Mouse (Mus musculus): ENCODE data around the gene Birc2. TPM values are rescaled to one million over a fixed set of nuclear protein-coding genes. Genes with fewer than 3 reads are reported as not detected.

Gene Birc2
- total RNA-seq, 2 experiments from 2014 or later = 31.1 to 34.3 TPM

DNA sequence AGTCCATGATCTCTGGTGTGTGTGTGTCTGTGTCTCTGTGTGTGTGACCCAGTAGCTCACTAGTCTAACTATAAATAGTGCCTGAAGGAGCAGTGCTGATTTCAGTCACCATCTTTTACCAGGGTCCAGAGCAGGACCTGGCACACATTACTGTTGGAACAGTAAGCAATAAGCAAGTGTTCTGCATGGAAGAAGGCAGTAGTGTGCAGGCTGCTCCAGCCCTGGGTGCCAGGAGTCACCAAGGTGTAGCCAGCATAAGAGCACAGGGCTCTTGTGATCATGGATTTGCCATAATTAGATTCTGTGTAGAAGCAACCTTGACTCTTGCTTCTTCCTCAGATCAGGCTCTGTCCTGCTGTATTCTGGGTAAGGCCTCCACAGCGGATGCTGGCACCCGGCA is 64.5 kb downstream of the Birc2 start:
- intact Hi-C loops (cut with DNase I) = no loop called here
- no peak for DNase-seq (ENCODE audit: low spot score in 2 of 2)

DNA sequence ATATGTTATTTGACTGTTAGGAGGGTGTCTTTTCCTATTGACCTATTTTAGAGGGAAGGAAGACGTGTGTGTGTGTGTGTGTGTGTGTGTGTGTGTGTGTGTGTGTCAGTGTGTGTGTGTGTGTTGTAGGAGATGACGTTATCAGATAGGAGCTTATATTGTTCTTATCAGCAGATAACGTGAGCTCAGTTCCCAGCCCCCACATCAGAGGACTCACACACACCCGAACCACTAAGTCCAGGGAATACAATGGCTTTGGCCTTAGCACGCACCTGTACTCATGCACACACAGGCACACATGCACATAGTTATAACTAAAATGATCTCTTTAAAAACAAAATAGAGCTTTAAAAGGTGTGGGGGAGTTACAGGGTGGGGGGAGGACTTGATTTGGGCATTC is 67.4 kb downstream of the Birc2 start:
- intact Hi-C loops (cut with DNase I) = no loop called here

GRCm38 (mm10) chr9:7769081-7769480 is 67.8 kb downstream of the Birc2 start:
- intact Hi-C loops (cut with DNase I) = no loop called here
- no peak for DNase-seq (ENCODE audit: low spot score in 2 of 2)

More for the DNA sequence above, 67.4 kb downstream of the Birc2 start:
- DNase-seq (ENCODE audit: low spot score in 2 of 2) = no peak

Small RNA genes lying within 50 kb of the gene (microRNA-seq; reads per million reads assigned to microRNA genes)
- 0 reads per million in 2 experiments for gene Mir5618

Other genes with a start within 250 kb of the Birc2 start
- gene Mmp20, start 208.8 kb downstream of the Birc2 start, total RNA-seq (2021) = not detected
- gene Mmp7, start 145.0 kb downstream of the Birc2 start, total RNA-seq (2021) = not detected
- 1 to 10 TPM; 9.0 to 10.0 TPM for gene Tmem123, start 73.0 kb downstream of the Birc2 start, total RNA-seq (2021)
- 1 to 10 TPM in 1 of 2 experiments, under 1 TPM in 1; 0.93 to 5.5 TPM for gene Birc3, start 36.1 kb upstream of the Birc2 start, total RNA-seq (2021)
- gene Yap1, start 167.5 kb upstream of the Birc2 start, total RNA-seq (2021) = 10 to 100 TPM; 15.7 to 17.3 TPM
- 1 to 10 TPM; 6.8 to 7.4 TPM for gene Cfap300, start 205.8 kb upstream of the Birc2 start, total RNA-seq (2021)

Measured in left cerebral cortex, postnatal 14 days (tissue).